Mouse (Mus musculus) intestine, embryonic 16.5 days (tissue): ENCODE data around the gene Zkscan17. TPM values are rescaled to one million over a fixed set of nuclear protein-coding genes. Genes with fewer than 3 reads are reported as not detected.
A peak's percentile ranks its signal among the peaks of the same experiment; 100 is the strongest.

Source experiments
- ATAC-seq: fragments of 200-750 bp; cut with Nextera tagmentation; 2 replicates; pipeline ENCODE4 v1.8.0; 2017; ENCODE audit warnings: moderate TSS enrichment, moderate library complexity
- H3K27ac ChIP-seq: fragments of 300-500 bp; sonication (generic); 2 replicates; pipeline ENCODE4 v1.5.1; 2014; ENCODE audit warnings: mild to moderate bottlenecking, low read length
- H3K27me3 ChIP-seq: fragments of 300-500 bp; sonication (generic); replicated peaks from 2 replicates; pipeline ENCODE4 v1.6.1; 2014; ENCODE audit warnings: low read length, control low read depth, mixed read lengths; ENCODE audit not compliant: control insufficient read depth, insufficient read depth
- H3K36me3 ChIP-seq: fragments of 300-500 bp; sonication (generic); 2 replicates; pipeline ENCODE4 v1.6.1; 2014; ENCODE audit warnings: low read length, control low read depth; ENCODE audit not compliant: control insufficient read depth, insufficient read depth
- H3K4me1 ChIP-seq: fragments of 300-500 bp; sonication (generic); 2 replicates; pipeline ENCODE4 v1.6.1; 2014; ENCODE audit warnings: low read length, control low read depth, mixed read lengths; ENCODE audit not compliant: control insufficient read depth, insufficient read depth
- H3K4me2 ChIP-seq: fragments of 300-500 bp; sonication (generic); 2 replicates; pipeline ENCODE4 v1.6.1; 2014; ENCODE audit warnings: low read depth, low read length, control low read depth
- H3K4me3 ChIP-seq: fragments of 300-500 bp; sonication (generic); 2 replicates; pipeline ENCODE4 v1.5.1; 2014; ENCODE audit warnings: mild to moderate bottlenecking, low read length
- H3K9ac ChIP-seq: fragments of 300-500 bp; sonication (generic); 2 replicates; pipeline ENCODE4 v1.6.1; 2014; ENCODE audit warnings: low read depth, low read length
- H3K9me3 ChIP-seq: fragments of 300-500 bp; sonication (generic); 2 replicates; pipeline ENCODE4 v1.6.1; 2016; ENCODE audit warnings: low read length, control low read depth; ENCODE audit not compliant: control insufficient read depth
- whole genome bisulfite sequencing: fragments of 180-500 bp; shearing (Covaris S2); extraction: QIAGEN DNeasy Blood & Tissue Kit; methylation state at CpG from one replicate; pipeline ENCODE4 v1.1.7; 2014; 5-methylcytosine and 5-hydroxymethylcytosine counted together
- polyA plus RNA-seq: library from polyadenylated mRNA; unstranded; fragments of >200 nt; fragmentation: Nextera tagmentation; extraction: Ambion mirVana; gene quantifications from 2 replicates; pipeline ENCODE4 v1.2.1, GENCODE M21; 2015

Zkscan17 gene
- polyA plus RNA-seq, 1 experiment from 2014 or later = 14.7 TPM

- Histone ChIP-seq H3K4me3 (no peak overlapping the region), H3K27ac (no peak overlapping the region), H3K9me3 (peaks cover 3% of the 10 kb centered on the region; the same call in 1 of the 2 replicates), H3K27me3 (no peaks in the 10 kb centered on the region), H3K4me2 (no peak overlapping the region), H3K36me3 (no peaks in the 10 kb centered on the region), H3K4me1 (no peaks in the 10 kb centered on the region), H3K9ac (no peak overlapping the region)
- WGBS = 12% methylated on average over 10 of the region's 10 CpGs
- no peak for ATAC-seq
These were observed 1.3 kb downstream of the Zkscan17 start for GRCm38 (mm10) chr11:59525237-59525636.

GRCm38 (mm10) chr11:59524150-59524549 lies 2.4 kb downstream of the Zkscan17 start:
- H3K27me3 ChIP-seq = no peaks in the 10 kb centered on the region
- no peak overlapping the region for H3K4me3 ChIP-seq
- H3K36me3 ChIP-seq = no peaks in the 10 kb centered on the region
- ATAC-seq = no peak
- H3K27ac ChIP-seq = no peak overlapping the region
- 95% methylated on average over 2 of the region's 2 CpGs for WGBS
- H3K4me1 ChIP-seq = peaks cover 4% of the 10 kb centered on the region; the same call in 1 of the 2 replicates
- H3K9ac ChIP-seq = no peak overlapping the region
- H3K9me3 ChIP-seq = peaks cover 3% of the 10 kb centered on the region; the same call in 1 of the 2 replicates
- no peak overlapping the region for H3K4me2 ChIP-seq

- Histone ChIP-seq H3K27ac (no peak overlapping the region), H3K36me3 (no peaks in the 10 kb centered on the region), H3K9ac (no peak overlapping the region), H3K9me3 (peaks cover 3% of the 10 kb centered on the region; the same call in 1 of the 2 replicates), H3K27me3 (no peaks in the 10 kb centered on the region), H3K4me2 (no peak overlapping the region), H3K4me3 (no peak overlapping the region), H3K4me1 (peaks cover 4% of the 10 kb centered on the region)
- WGBS = 63% methylated on average over 6 of the region's 6 CpGs
- ATAC-seq = 0 out of 2 replicates have a peak, but pooled peaks have one; percentile 40
These were observed 6.6 kb downstream of the Zkscan17 start for GRCm38 (mm10) chr11:59519741-59520495.

- Histone ChIP-seq H3K4me1 (peaks cover 4% of the 10 kb centered on the region), H3K9me3 (no peaks in the 10 kb centered on the region), H3K4me2 (no peak overlapping the region), H3K27me3 (no peaks in the 10 kb centered on the region), H3K36me3 (no peaks in the 10 kb centered on the region), H3K9ac (no peak overlapping the region), H3K27ac (no peak overlapping the region), H3K4me3 (no peak overlapping the region)
- WGBS = 48% methylated on average over 10 of the region's 10 CpGs
- peak; percentile 52; the same call in 1 of the 2 replicates for ATAC-seq
These were observed 8.3 kb downstream of the Zkscan17 start for GRCm38 (mm10) chr11:59518226-59518625.

GRCm38 (mm10) chr11:59517441-59517840 lies 9.1 kb downstream of the Zkscan17 start:
- ATAC-seq = no peak
- no peaks in the 10 kb centered on the region for H3K9me3 ChIP-seq
- H3K27me3 ChIP-seq = no peaks in the 10 kb centered on the region
- no peak overlapping the region for H3K27ac ChIP-seq
- H3K4me1 ChIP-seq = peaks cover 4% of the 10 kb centered on the region
- H3K4me2 ChIP-seq = no peak overlapping the region
- no peak overlapping the region for H3K4me3 ChIP-seq
- 97% methylated on average over 1 of the region's 1 CpGs for WGBS
- no peak overlapping the region for H3K9ac ChIP-seq
- H3K36me3 ChIP-seq = no peaks in the 10 kb centered on the region

- Histone ChIP-seq H3K27ac (0 out of 2 replicates have a peak overlapping the region, but pooled peaks have one; percentile 17), H3K9me3 (no peaks in the 10 kb centered on the region), H3K9ac (no peak overlapping the region), H3K4me3 (no peak overlapping the region), H3K4me1 (peaks cover 3% of the 10 kb centered on the region), H3K27me3 (no peaks in the 10 kb centered on the region), H3K36me3 (no peaks in the 10 kb centered on the region), H3K4me2 (no peak overlapping the region)
- no peak for ATAC-seq
- 53% methylated on average over 3 of the region's 3 CpGs for WGBS
These were observed 11.8 kb downstream of the Zkscan17 start for GRCm38 (mm10) chr11:59514789-59515188.

- no peaks in the 10 kb centered on the region for H3K27me3 ChIP-seq
- 70% methylated on average over 6 of the region's 6 CpGs for WGBS
- no peak overlapping the region for H3K4me3 ChIP-seq
- H3K4me1 ChIP-seq = no peaks in the 10 kb centered on the region; the same call in 1 of the 2 replicates
- H3K36me3 ChIP-seq = no peaks in the 10 kb centered on the region
- ATAC-seq = no peak
- H3K9me3 ChIP-seq = no peaks in the 10 kb centered on the region
- H3K4me2 ChIP-seq = no peak overlapping the region
- no peak overlapping the region for H3K27ac ChIP-seq
- no peak overlapping the region for H3K9ac ChIP-seq
These were observed 12.2 kb downstream of the Zkscan17 start for GRCm38 (mm10) chr11:59514381-59514780.

GRCm38 (mm10) chr11:59513556-59513955 lies 13.0 kb downstream of the Zkscan17 start:
- ATAC-seq = no peak
- no peak overlapping the region for H3K4me2 ChIP-seq
- H3K4me3 ChIP-seq = no peak overlapping the region
- H3K9me3 ChIP-seq = no peaks in the 10 kb centered on the region
- H3K4me1 ChIP-seq = no peaks in the 10 kb centered on the region; the same call in 1 of the 2 replicates
- WGBS = 86% methylated on average over 3 of the region's 3 CpGs
- no peak overlapping the region for H3K27ac ChIP-seq
- H3K27me3 ChIP-seq = no peaks in the 10 kb centered on the region
- H3K36me3 ChIP-seq = no peaks in the 10 kb centered on the region
- no peak overlapping the region for H3K9ac ChIP-seq

- Histone ChIP-seq H3K4me1 (no peaks in the 10 kb centered on the region), H3K4me3 (no peak overlapping the region), H3K9me3 (no peaks in the 10 kb centered on the region), H3K36me3 (no peaks in the 10 kb centered on the region), H3K9ac (no peak overlapping the region), H3K4me2 (no peak overlapping the region), H3K27me3 (no peaks in the 10 kb centered on the region), H3K27ac (no peak overlapping the region)
- WGBS = 88% methylated on average over 10 of the region's 10 CpGs
- no peak for ATAC-seq
These were observed 13.8 kb downstream of the Zkscan17 start for GRCm38 (mm10) chr11:59512733-59513132.
